Mouse (Mus musculus) right cerebral cortex, postnatal 25 days (tissue): ENCODE results near the gene Ccdc22.

Experiments used
- DNase-seq: peaks from one replicate; pipeline ENCODE4 v3.0.0; 2022

Gene Ccdc22

DNA sequence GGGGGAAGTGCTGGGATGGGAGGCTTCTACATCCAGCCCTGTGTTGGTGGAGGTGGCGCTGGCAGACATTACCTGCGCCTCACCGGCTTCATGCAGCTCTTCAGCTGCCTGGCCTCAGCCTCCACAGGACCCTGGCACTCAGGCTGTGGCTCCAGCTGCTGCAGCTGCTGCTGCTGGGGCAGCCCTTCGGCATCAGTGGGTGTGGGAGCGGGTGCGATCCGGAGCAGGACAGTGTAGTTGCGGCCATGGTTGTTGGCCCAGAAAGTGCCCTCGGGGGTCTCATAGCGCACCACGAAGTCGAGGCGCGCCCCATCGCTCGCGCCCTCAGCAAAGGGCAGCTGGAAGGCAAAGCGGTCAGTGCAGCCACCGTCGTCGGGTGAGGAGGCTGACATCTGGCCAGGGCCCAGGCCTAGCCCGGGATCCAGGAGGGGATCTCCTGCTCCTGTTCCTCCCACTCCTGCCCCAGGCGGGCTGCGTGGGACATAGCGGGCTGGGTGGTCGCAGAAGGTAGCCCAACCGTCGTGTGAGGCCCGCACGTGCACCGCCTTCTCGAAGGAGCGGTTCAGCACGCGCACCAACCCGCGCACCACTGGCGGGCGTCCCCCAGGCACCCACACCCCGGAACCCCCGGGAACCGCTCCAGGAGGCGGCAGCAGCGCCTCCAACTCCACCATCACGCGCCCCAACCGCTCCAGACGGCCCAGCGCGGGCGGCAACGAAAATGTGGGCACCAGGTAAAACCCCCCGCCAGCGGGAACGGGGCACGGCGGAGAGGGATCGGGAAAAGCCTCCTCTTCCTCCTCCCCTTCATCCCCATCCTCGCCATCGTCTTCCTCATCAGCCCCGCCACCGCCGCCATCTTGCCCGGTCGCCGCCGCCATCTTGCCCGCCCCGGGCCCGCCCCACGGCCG lies 31.9 kb downstream of the Ccdc22 start, which contains the start of gene Foxp3:
Gene Foxp3 (plus strand): TSS at position 469 of the 911 bp plus-strand sequence.
- DNase-seq = peak; percentile 30

- DNase-seq = no peak
Observed at GRCm38 (mm10) chrX:7572466-7572865, 32.9 kb downstream of the Ccdc22 start.

DNA sequence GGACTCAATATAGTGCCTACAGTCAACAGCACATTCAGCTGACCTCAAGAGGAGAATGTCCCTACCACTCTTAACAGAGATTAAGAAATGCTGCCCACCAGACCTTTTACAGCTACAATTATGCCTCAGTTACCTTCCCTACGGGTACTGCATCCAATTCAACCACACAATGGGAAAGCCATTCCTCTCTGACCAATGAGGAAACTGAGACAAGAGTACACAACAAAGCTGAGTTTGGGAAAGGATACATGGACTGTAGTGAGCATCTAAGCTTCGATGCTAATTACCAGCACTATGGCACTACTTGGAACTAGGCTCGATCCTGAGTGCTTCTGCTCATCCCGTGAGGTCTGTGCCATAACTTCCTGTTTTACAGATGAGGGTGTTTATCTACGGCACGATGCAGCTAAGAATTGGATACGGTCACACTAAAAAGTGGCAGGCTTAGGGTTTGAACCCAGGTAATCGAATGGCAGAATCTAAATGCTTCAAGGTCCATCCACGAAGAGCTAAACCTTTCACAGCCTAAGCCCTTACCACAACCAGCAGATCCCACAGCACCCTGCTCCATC lies 33.7 kb downstream of the Ccdc22 start:
- no peak for DNase-seq

DNA sequence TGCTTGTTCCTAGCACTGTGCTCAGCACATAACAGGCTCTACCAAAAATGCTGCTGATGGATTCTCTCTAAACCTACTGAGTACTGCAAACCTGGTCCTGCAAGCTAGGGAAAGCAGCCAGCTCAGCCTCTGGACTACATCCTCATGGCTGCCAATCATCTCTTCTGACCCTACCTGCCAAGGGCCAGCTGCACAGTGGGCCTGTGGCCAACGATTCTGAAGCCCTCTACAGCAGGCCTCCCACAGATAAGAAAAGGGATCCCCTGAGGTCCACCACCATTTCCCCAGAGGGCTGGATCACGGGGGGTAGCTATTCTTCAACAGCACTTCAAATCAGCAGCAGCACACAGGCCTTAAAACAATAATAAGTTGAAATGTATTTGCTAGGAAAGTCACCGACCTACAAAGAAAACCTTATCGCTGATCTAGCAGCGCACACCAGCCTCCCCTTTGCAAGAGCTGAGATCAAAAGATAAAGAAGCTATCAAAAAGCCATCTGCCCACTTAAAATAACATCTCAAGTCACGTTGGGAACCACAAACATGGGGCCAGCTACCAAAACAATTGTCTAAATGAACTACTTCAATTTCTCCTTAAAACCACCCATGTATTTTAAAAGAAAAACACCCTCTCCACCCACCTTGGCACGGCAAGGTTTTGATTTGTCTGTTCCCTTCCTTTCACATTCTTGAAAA lies 34.7 kb downstream of the Ccdc22 start:
- no peak for DNase-seq

GRCm38 (mm10) chrX:7567491-7567890 lies 37.8 kb downstream of the Ccdc22 start:
- DNase-seq = no peak

DNA sequence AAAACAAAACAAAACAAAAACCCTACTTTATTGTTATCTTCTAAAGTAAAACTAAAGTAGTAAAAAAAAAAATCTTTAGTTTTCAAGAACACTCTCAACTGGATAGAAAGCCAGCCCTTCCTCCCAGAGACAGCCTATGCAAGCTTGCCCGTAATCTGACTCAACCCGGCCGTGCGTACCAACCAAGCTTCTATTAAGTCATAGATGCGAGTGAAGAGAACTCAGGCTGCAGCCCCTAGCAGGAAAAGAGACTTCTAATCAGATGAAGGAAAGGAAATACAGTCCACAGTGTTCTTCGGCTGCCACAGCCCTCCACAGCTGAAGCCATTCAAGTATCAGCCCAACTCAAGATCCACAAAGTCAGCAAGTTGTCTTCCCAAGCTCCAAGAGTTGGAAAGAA lies 39.0 kb downstream of the Ccdc22 start:
- DNase-seq = no peak

- DNase-seq = no peak
Observed at GRCm38 (mm10) chrX:7563076-7563475, 42.2 kb downstream of the Ccdc22 start.

GRCm38 (mm10) chrX:7553474-7553873 lies 51.8 kb downstream of the Ccdc22 start:
- DNase-seq = no peak
